ENCODE assay signal across 15 mouse cellular contexts in genomic region chr13:42985806-42986205, GRCm38 (mm10).
"Had no signal": no experiment of that assay in that cellular context is flagged by ENCODE, and none has a peak within 500 bp of the region (broad histone marks: within the 10 kb centered on the region; RNA-seq: fewer than 3 reads in every experiment).

No protein-coding gene starts in this region.

- H3K27me3 ChIP-seq: limb, embryonic 15.5 days; liver, embryonic 12.5 days; lung, embryonic 15.5 days; megakaryocyte, embryonic 14.5 days; stomach, embryonic 15.5 days had no signal

- DNase-seq: kidney, adult 11 months; kidney, adult 9 months; kidney, postnatal 36 days; lung, postnatal 14 days; midbrain, embryonic 14.5 days; right cerebral cortex, postnatal 14 days had no signal

- H3K36me3 ChIP-seq: limb, embryonic 15.5 days; liver, embryonic 12.5 days; lung, embryonic 15.5 days; stomach, embryonic 15.5 days had no signal

- H3K9me3 ChIP-seq: limb, embryonic 15.5 days; liver, embryonic 12.5 days; lung, embryonic 15.5 days; stomach, embryonic 15.5 days had no signal

- ATAC-seq: hindbrain, postnatal 0 days; liver, embryonic 12.5 days had no signal

- H3K4me3 ChIP-seq: left cerebral cortex, adult 2 months; limb, embryonic 15.5 days; liver, embryonic 12.5 days; lung, embryonic 15.5 days; megakaryocyte, embryonic 14.5 days; stomach, embryonic 15.5 days had no signal

- H3K4me2 ChIP-seq: limb, embryonic 15.5 days; liver, embryonic 12.5 days; lung, embryonic 15.5 days; stomach, embryonic 15.5 days had no signal

- H3K9ac ChIP-seq: limb, embryonic 15.5 days; liver, embryonic 12.5 days; lung, embryonic 15.5 days; stomach, embryonic 15.5 days had no signal

- H3K4me1 ChIP-seq: liver, embryonic 12.5 days; megakaryocyte, embryonic 14.5 days; stomach, embryonic 15.5 days had no signal

- H3K27ac ChIP-seq: hindbrain, postnatal 0 days; kidney, postnatal 0 days; left cerebral cortex, adult 2 months; limb, embryonic 15.5 days; liver, embryonic 12.5 days; lung, embryonic 15.5 days; macrophage; stomach, embryonic 15.5 days had no signal
